Mouse (Mus musculus) 3T3-L1 (cell line): Measurements from ENCODE around the gene Mpp2.
A peak's percentile ranks its signal among the peaks of the same experiment; 100 is the strongest.

Source experiments
- DNase-seq: peaks from one replicate; pipeline ENCODE4 v3.0.0-alpha.2; 2015; ENCODE audit warnings: low read depth, low spot score

Mpp2 gene

DNA sequence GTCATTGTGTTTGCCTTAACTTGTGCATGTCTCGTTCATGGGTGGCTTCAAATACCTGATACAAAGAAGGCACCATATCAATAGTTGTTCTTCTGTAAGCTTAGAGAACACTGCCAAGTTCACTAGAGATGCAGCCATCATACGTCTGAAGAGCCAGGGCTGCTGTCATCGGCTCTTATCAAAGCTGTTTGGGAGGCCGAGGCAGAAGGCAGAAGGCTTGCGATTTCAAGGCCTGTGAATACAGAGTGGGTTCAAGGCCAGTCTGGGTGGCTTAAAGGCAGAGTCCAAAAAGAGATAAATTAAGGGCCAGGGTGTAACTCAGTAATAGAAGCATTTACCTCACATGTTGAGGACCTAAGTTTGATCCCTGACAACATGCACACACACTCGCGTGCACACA lies 52.0 kb downstream of the Mpp2 start:
- no peak for DNase-seq

DNA sequence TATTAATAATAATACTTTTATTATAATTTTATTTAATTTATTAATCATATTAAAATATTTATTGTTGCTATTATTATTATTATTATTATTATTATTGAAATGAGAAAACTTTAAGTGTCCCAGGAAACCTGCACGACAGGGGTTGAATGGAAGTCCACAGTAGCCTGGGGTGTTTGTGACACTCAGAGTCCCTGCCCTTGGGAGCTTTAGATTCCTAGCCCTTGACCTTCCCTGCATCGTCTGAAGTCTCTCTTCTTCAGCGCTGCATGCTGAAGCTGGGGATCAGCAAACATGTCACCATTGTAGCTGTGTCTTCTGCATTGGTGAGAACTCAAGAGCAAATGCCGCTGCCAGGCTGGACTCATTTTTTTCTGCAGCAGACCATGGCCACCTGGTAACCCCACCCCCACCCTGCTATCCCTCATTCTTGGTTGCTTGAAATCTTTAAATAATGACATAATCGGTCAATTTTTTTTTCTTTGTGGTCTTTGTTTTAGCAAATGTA lies 52.8 kb downstream of the Mpp2 start:
- no peak for DNase-seq

DNA sequence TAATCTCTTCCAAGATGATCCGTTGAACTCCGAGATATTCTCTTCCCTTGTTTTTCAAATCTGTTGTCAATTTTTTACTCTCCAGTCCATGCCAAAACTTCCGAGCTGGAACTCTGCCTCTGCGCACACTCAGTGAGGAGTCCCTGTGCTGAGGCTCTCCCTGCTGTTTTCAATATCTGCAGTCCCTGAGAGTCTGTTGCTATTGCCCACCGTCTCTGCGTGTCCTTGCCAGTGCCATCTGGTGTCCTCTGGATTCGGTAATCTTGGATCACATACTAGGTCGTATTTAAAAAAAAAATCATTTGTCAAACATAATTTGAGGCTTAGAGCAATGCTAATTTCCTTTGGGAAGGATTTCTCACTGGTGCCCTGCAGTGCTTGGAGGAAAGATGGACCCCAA lies 53.4 kb downstream of the Mpp2 start:
- DNase-seq: no peak

DNA sequence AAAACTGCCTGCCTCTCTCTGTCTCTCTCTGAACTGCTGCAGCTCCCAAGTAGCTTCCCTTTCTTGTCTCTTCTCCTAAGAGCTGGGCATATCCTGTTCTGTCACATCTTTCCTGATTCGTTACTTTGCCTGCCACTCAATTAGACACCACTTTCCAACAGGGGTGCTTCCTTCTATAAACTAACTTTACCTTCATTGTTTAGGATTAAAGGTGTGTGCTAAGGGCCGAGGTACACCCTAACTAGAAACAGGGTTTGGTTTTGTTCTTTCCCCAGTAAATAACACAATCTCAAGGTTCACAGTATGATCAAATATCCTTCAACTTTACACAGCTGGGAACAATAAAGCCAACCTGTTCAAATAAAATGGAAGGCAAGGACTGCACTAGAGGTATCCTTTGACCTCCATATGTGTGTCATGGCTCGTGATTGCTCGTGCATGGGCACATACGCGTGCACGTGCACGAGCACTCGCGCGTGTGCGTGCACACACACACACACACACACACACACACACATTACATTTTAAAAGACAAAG lies 55.2 kb downstream of the Mpp2 start:
- no peak for DNase-seq

DNA sequence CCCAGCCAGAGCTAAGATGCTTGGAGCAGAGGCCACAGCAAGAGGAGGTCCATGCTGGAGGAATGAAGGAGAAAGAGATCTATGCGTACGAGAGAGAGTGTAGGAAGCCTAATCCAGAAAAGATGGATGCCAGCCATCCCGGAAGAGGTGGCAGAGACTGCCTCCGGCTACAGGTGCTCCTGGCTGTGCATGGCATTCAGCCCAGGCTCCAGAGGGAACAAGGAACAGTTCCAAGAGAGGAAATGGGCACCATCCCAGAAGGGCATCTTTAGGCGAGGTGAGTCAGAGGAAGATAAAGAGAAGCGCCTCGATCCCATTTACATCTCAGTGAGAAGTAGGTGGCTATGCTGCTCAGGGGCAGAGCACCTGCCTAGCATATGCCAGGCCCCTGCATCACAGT lies 57.2 kb downstream of the Mpp2 start:
- DNase-seq: peak; percentile 12

DNA sequence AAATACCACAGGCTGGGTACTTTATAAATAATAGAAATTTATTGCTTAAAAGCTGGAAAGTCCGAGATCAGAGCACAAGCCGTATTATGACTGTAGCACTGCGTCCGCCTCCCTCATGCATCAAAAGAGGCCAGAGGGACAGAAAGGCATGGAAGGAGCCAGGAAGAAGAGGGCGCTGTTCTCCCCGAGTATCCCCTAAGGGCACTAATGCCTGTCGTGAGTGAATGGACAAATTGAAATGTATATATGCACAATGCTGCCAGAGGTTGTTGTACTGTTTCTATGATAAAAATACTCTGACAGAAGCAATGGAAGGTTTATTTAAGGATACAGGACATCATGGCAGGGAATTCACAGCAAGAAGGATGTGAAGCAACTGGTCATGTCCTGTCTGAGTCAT lies 58.3 kb downstream of the Mpp2 start:
- no peak for DNase-seq

DNA sequence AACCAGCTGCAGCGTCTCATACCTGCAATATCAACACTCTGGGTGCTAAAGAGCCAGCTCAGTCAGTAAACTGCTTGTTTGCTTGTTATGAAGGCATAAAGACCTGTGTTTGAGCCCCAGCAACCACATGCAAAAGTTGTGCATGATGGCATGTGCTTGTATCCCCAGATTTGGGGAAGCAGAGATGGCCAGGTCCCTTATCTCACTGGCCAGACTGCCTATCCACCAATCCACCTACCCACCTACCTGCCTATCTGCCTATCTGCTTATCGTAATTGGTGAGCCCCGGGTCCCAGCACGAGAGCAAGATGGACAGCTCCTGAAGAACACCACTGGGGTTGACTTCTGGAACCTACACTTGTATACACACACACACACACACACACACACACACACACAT lies 59.0 kb downstream of the Mpp2 start:
- no peak for DNase-seq

DNA sequence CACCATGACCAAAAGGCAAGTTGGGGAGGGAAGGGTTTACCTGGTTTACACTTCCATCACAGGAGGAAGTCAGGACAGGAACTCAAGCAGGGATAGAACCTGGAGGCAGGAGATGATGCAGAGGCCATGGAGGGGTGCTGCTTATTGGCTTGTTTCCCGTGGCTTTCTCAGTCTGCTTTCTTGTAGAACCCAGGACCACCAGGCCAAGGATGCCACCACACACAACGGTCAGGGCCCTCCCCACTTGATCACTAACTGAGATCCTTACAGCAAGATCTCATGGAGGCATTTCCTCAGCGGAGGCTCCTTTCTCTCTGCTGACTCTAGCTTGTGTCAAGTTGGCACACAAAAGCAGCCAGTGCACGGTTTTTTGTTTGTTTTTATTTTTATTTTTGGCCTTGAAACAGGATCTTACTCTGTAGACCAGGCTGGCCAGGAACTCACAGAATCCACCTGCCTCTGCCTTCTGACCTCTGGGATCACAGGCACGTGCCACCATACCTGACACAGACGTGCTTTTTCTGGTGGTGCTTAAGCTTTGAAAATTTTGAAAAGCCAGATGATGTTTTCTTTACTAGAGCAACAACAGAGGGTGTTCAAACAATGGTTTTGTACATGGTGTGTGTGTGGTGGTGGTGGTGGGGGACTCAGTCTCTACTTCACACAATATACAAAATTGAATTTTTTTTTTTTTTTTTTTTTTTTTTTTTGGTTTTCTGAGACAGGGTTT lies 60.1 kb downstream of the Mpp2 start, which contains the start of gene Mpp3:
Gene Mpp3 (minus strand): TSS at position 375 of the 730 bp plus-strand sequence.
- DNase-seq: no peak

DNA sequence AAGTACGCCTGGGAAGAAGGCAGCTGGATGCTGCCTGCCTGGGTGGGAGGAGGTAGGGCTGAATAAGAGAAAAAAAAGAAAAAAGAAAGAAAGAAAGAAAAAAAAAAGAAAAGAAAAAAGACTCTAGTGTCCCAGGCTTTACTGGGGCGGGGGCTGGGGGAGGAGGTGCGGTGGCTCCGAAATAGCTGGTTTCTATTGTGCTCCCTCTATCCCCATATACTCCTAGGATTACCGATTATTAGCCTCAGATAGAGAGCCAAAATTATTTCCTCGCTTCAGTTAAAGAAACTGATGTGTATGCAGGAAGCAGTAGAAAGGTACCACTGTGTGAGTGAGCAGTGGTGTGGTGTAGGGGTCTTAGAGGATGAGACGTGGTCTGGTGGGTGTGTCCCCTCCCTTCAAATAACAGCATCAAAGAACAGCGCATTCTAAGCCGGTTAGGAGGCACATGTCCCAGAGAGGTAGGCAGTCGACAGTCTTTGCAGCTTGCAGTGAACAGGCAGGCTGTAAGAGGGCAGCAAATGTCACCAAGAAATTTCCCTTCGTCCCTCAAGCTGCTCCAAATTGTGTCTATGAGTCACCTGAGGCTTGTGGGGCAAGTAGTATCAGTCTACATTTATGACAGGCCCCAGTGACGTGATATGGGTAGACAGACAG lies 60.8 kb downstream of the Mpp2 start:
- DNase-seq: no peak

DNA sequence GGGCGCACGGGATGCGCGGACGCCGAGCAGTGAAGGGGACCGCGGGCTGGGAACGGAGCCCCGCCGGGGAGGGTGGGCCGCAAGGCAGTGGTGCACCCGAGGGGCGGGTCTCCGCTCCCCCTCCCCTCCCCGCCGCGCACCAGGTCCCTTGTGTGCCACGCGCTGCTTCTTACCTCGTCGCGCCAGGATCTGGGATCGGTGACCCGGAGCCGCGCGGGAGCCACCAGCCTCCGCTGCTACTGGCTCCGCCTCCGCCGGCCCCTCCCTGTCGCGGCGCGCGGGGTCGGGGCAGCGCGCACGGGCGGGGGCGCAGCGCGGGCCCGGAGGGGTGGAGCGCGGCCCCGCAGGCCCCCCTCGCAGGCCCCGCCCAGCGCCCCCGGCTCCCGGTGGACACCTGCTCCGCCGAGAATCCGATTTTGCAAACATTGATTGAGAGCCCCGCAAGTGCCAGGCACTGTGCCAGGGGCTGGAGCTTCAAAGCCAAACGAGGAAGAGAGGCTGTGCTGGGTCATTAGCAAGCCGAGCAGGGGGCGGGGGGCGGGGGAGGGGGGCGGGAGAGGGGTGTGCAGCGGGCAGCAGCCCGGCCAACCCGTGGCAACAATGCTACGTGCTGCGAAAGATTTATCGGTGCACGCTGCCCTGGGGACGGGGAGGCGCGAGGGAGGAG lies 61.5 kb downstream of the Mpp2 start:
- DNase-seq: no peak

DNA sequence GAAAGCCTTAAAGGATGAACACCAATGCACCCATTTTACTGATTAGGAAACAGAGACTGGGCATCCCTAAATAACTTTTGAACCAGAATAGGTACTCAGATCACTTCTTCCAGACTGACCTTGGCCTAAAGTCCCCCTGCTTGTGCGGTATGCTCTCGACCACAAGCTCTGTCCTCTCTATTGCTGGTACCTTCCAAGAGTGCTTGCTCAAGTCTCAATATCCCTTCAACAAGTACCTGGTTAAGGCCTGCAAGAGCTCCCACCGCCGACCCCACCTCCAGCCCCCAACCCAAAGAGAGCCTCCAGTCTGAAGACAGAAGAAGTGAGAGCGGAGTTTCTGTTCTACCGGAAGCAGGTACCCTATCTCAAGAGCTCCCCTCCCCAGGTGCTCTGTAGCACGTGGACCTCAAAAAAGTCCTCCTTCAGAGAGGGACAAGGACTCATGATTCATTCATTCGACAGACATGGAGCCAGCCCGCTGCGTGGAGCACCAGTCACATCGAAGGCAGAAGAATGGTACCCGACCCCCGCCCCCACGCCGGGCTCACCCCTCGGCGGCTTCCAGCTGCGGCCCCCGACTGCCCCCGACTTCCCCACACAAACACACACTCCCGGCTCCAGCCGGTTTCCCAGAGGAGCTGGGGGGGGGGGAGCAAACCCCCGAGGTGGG lies 62.2 kb downstream of the Mpp2 start:
- no peak for DNase-seq

DNA sequence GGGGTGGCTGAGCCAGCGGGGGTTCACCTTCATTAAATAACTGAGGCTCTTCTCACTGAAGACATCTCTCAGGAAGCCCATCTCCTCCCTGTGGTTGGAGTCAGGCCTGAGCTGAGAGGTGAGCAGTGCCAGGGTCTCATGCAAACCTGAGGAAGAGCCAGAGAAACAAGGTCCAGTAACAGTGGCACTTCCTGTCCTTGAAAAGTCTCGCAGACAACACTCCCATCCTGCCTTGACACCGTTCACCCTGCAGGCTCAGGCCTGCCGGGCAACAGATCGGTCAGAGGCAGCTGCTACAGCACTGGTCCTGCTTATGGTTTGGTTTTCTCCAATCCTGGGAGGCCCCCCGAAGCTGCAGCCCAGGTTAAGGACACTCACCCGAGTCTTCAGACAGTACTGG lies 63.0 kb downstream of the Mpp2 start:
- DNase-seq: no peak

DNA sequence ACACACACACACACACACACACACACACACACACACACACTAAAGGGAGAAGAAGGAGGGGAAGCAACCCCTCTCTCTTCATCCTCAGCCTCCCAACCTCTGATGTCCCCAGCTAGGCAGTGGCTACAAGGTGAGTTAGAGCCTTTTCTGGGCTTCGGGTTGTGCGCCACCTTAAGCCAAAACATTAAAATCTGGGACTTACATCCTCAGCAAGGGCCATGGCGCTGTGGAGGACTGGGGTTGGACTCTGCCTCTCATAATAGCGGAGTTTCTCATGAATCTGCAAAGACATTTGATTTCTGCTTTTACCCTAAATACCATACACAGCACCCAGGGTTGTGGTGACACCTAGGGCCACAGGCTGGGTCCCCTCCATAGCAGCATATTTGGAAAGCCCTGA lies 63.4 kb downstream of the Mpp2 start:
- DNase-seq: no peak

DNA sequence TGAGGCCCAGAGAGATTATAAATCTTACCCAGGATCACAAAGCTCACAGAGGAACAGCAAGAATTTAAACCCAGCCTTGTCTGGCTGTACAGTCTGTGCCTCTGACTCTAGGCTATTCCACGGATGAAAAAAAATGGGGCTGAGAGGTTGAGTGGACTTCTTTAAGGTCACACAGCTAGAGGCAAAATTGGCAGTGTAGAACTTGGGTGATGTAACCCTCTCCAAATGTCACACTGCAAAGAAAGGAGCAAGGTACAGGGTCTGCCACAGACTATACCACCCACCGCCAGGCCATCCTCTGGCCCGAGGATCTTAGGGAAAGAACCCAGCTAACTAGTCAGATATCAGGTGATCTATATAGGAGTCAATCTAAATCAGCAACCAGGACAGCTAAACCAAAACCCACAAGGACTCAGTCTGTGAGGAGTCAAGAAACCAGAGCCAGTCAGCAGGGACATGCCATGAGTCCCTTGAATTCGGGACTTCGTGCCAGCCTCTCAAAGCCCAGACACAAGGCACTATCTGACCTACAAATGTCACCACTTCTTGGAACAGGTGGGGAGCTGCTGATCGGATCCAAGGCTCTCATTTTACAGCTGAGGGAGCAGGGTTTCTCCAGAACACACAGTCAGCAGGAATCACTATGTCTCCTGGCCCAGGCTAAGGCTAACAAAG lies 64.1 kb downstream of the Mpp2 start:
- no peak for DNase-seq

DNA sequence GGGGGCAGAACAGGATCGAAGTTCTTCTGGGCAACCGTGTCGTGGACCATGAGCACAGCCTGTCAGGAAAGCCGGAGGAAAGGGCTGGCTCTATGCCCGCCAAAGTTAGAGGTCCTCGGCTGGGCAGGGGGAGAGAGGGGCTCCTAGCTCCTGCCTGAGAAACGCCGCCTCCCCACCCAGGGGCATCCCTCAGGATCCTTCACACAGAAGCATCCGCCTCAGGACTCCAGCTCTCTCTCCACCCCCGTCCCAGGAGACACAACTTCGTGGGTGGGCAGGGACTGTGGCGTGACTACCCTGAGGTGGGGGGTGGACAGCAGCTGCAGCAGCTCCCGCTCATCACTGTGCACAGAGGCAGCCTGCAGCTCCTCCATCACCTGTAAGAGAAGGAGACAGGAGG lies 64.9 kb downstream of the Mpp2 start:
- DNase-seq: no peak

DNA sequence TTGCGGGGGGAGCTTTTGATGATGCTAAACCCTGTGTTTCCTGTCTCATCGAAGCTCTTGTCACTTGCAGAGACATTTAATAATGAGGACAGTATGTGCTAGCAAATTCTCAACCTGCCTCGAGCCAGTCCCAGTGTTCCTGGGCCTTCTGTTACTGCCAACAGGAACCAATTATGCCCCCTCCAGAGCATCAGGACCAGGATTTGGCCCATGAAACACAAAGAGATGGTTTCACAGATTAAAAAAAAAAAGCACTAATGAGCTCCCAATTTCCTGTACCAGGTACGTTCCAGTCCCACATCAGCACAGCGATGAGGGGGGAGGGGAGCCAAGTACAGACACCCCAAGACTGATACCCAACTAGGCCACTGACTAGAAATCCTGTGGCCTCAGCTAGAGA lies 67.1 kb downstream of the Mpp2 start:
- no peak for DNase-seq

DNA sequence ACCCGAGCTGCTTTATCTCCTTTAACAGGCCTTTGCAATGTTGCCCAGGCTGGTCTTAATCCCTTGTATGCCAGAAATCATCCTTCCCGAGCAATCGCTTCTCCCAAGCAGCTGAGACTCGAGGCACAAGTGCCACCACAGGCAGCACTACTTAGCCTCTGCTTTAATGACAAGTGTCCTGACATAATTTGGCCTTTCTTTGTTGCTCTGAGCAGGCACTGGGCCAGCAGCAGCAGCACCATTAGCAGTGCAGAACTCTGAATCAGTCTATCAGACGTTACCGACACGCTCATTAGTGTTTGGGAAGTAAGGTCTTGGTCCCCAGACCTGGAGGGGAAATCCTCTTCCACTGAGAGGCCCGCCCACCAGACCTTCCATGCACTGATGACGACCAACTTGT lies 68.6 kb downstream of the Mpp2 start:
- DNase-seq: no peak

DNA sequence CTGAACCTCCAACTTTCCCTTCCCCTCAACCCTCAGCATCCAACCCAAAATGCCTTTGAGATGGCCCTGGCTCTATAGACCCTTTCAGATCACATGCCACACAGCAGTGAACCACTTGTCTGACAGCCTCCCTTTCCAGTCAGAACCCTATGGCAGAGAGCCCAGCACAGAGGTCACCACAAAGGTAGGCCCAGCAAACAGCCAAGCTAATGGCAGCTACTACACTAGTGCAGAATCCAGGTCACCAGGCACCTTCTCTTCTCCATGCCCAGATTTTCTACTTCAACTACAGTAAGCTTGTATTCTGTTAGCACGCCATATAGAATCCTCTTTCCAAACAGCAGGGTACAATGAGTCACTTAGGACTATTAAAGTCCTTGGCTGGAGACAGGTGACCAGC lies 72.2 kb downstream of the Mpp2 start:
- DNase-seq: no peak

DNA sequence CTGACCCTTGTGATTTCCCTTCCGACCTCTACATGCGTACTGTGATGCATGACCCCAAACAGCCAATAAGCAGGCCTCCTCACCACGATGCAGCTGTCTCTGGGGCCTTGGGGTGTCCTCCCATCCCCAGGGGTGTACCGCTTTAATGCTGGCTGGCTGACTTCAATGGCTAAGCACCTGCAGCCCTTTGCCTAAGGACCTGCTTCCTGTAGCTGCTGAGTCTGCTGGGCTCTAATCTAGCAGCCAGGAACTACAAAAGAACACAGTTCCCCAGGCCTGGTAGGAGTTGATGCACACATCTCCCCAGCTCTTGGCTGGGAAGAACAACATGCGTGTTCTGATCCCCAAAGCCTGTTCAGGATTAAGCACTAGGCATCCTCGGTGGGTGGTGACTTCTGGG lies 72.8 kb downstream of the Mpp2 start:
- no peak for DNase-seq

DNA sequence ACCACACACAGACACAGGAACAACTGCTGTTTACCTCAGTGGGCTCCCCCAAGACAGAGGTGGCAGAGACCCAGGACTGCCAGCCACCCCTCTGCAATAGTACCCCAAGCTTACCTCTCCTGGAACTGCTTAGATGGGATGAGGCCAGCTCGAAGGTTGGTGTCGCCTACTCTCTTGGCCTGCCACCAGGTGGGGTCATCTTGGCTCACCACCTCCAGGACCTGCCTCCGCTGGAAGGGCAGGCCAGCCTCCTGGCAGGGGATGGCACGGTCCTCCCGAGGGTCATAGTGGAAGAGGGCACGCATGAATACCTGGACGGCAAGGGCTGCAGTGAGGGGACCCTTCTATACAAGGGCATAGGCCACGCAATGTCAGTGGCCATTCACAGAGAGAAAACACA lies 75.1 kb downstream of the Mpp2 start:
- DNase-seq: no peak

DNA sequence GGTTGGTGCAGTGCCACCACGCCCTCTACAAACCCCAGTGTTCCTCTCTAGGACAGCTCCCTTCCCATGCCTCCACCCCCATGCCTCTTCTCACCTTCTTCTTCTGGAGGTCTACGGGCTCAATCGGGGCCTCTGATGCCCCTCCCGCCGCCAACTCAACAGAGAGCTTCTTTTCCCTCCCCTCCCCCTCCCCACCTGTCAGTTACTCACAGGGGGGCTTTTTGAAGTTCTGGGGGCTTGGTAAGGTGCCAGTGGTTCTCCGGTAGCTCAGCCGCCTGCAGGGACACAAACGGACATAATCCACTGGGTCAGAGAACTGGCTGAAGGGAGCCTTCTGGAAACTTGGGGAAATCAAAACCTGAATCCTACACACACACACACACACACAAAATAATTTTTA lies 76.8 kb downstream of the Mpp2 start:
- DNase-seq: no peak
